Mouse (Mus musculus) liver, embryonic 12.5 days (tissue): ENCODE measurements around the gene Sptan1. TPM values are rescaled to one million over a fixed set of nuclear protein-coding genes. Genes with fewer than 3 reads are reported as not detected.
"Not testable (repeated sequence)": the region's sequence is repeated elsewhere in the genome, so short reads cannot be mapped to it uniquely, and the experiment has no call there.

Source experiments
- ATAC-seq: fragments of 200-750 bp; cut with Nextera tagmentation; 2 replicates; pipeline ENCODE4 v1.8.0; 2017; ENCODE audit warnings: moderate number of reproducible peaks, mild to moderate bottlenecking, moderate library complexity
- H3K27ac ChIP-seq: fragments of 300-500 bp; sonication (generic); 2 replicates; pipeline ENCODE4 v1.5.1; 2016; ENCODE audit warnings: mild to moderate bottlenecking
- H3K27me3 ChIP-seq: fragments of 300-500 bp; sonication (generic); replicated peaks from 2 replicates; pipeline ENCODE4 v1.6.1; 2016; ENCODE audit warnings: mild to moderate bottlenecking, moderate library complexity
- H3K36me3 ChIP-seq: fragments of 300-500 bp; sonication (generic); 2 replicates; pipeline ENCODE4 v1.6.1; 2016; ENCODE audit warnings: mild to moderate bottlenecking, moderate library complexity
- H3K4me1 ChIP-seq: fragments of 300-500 bp; sonication (generic); 2 replicates; pipeline ENCODE4 v1.6.1; 2016
- H3K4me2 ChIP-seq: fragments of 300-500 bp; sonication (generic); 2 replicates; pipeline ENCODE4 v1.6.1; 2016; ENCODE audit warnings: mild to moderate bottlenecking, moderate library complexity
- H3K4me3 ChIP-seq: fragments of 300-500 bp; sonication (generic); 2 replicates; pipeline ENCODE4 v1.5.1; 2016; ENCODE audit warnings: mild to moderate bottlenecking, moderate library complexity
- H3K9ac ChIP-seq: fragments of 300-500 bp; sonication (generic); 2 replicates; pipeline ENCODE4 v1.6.1; 2016; ENCODE audit warnings: mild to moderate bottlenecking, moderate library complexity
- H3K9me3 ChIP-seq: fragments of 300-500 bp; sonication (generic); replicated peaks from 2 replicates; pipeline ENCODE4 v1.6.1; 2016; ENCODE audit warnings: mild to moderate bottlenecking, moderate library complexity
- WGBS: fragments of 180-500 bp; shearing (Covaris S2); methylation state at CpG from one replicate; pipeline ENCODE4 v1.1.7; 2016; ENCODE audit not compliant: insufficient replicate concordance; 5-methylcytosine and 5-hydroxymethylcytosine counted together
- polyA plus RNA-seq: library from polyadenylated mRNA; unstranded; fragments of >200 nt; fragmentation: Nextera tagmentation; extraction: Ambion mirVana; gene quantifications from 2 replicates; pipeline ENCODE4 v1.2.1, GENCODE M21; 2016

The Sptan1 gene
- polyA plus RNA-seq, 1 experiment from 2014 or later = 19.0 TPM

DNA sequence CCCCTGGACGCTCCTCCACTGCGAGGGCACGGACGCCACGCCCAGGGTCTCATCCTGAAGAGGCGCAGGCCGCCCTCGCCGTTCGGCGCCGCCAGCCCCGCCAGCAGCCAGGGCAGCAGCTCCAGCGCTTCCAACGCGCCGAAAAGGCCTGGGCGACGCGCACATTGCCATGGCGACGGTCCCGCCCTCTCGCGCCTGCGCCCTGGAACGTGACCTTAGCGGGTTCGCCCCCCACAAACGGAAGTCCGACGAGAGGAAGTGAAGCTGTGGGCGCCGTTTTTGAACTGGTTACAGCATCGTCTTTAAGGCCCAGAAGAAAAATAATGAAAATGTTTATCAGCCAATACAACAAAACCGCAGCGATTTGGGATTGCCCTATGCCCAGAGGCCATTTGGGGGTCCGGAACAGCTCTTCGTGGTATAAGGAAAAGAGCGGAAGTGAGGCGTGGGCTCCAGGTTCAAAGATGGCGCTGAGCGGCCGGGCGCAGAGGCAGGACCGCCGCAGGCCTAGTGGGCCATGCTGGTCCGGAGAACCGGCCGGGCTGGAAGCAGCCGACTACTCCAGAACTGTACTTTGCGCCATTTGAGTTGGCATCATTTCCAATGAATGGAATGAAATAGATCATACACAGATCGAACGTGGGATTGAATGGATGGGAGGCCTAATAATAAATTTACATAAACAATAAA is 83.5 kb downstream of the Sptan1 start, which contains the start of gene Wdr34:
Gene Wdr34, minus strand, starts transcription at position 183 of the 690 bp plus-strand sequence.
- H3K27ac ChIP-seq = peak within 1 kb of the TSS; percentile 86
- under 1% methylated on average over 54 of the region's 54 CpGs for WGBS
- peaks cover 26% of the 10 kb centered on the region for H3K4me1 ChIP-seq
- no peaks in the 10 kb centered on the region for H3K9me3 ChIP-seq
- no peaks in the 10 kb centered on the region for H3K27me3 ChIP-seq
- ATAC-seq = peak; percentile 96
- peak within 1 kb of the TSS; percentile 65 for H3K4me3 ChIP-seq
- peaks cover 3% of the 10 kb centered on the region; the same call in 1 of the 2 replicates for H3K36me3 ChIP-seq
- H3K4me2 ChIP-seq = peak within 1 kb of the TSS; percentile 76
- H3K9ac ChIP-seq = peak within 1 kb of the TSS; percentile 72

DNA sequence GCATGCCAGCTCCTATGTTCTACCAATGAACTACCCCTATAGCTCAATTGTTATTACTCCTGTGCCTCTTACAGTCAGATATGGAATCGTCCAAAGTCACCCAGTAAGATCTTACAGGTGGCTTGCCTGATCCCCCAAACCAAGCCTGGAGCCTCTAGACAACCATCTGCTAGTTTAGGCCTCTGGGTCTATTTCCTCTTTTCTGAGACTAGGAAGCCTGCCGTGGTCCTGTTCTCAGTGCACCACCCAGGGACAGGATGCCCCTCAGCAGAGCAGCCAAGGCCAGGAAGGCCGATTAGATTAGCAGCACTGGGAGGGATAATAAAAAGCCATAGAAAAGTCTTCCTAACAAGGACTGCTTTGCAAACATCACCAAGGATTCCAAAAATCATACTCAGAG is 84.5 kb downstream of the Sptan1 start:
- no peak for ATAC-seq
- WGBS = 29% methylated on average over 3 of the region's 3 CpGs
- no peaks in the 10 kb centered on the region for H3K9me3 ChIP-seq
- H3K4me2 ChIP-seq = peak overlapping the region; percentile 76
- peaks cover 26% of the 10 kb centered on the region for H3K4me1 ChIP-seq
- peaks cover 3% of the 10 kb centered on the region; the same call in 1 of the 2 replicates for H3K36me3 ChIP-seq
- H3K27me3 ChIP-seq = no peaks in the 10 kb centered on the region
- H3K27ac ChIP-seq = peak overlapping the region; percentile 86
- no peak overlapping the region; the same call in 1 of the 2 replicates for H3K9ac ChIP-seq
- no peak overlapping the region for H3K4me3 ChIP-seq

DNA sequence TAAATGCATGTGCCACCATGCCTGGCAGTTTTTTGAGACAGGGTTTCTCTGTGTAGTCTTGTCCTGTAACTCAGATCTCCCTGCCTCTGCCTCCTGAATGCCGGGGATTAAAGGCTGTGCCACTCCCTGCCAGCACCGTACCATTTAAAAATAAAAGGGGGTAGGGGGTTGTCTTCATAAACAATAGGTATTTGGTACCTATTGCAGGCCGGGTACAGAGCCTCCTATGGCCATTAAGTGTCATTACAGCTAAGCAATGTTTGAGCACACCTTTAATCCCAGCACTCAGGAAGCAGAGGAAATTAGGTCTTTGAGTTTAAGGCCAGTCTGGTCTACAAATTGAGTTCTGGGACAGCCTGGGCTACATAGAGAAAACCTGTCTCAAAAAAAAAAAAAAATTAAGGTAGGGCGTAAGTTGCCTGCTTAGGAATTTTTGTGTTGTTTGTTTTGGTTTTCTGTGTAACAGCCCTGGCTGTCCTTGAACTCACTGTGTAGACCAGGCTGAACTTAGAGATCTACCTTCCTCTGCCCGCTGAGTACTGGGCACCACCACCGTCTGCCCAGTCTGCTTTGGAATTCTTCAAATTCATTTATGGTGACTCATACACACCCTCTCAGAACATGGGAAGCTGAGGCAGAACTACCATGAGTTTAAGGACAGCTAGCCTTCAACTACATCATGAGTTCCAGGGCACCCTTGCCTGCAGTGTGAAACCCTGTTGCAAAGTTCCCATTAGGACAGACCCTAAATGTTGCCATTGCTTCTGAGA is 86.8 kb downstream of the Sptan1 start:
- H3K4me2 ChIP-seq = no peak overlapping the region
- no peak overlapping the region for H3K27ac ChIP-seq
- ATAC-seq = no peak
- H3K9me3 ChIP-seq = no peaks in the 10 kb centered on the region
- H3K4me3 ChIP-seq = no peak overlapping the region
- peaks cover 32% of the 10 kb centered on the region for H3K4me1 ChIP-seq
- WGBS = 35% methylated on average over 6 of the region's 6 CpGs
- no peaks in the 10 kb centered on the region for H3K36me3 ChIP-seq
- H3K27me3 ChIP-seq = no peaks in the 10 kb centered on the region
- H3K9ac ChIP-seq = no peak overlapping the region

DNA sequence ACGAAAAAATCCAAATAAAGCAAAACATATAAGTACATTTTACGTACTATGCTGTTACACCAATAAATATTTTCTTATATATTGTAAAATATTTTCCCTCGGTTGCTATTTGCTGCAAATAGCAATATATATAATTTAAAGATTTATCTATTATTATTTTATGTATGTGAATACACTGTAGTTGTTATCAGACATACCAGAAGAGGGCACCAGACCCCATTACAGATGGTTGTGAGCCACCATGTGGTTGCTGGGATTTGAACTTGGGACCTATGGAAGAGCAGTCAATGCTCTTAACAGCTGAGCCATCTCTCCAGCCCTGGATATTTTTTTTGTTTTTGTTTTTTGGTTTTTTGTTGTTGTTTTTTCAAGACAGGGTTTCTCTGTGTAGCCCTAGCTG is 90.0 kb downstream of the Sptan1 start:
- not testable (repeated sequence) for H3K27me3 ChIP-seq, ATAC-seq, H3K4me3 ChIP-seq, H3K27ac ChIP-seq, H3K9ac ChIP-seq, H3K4me2 ChIP-seq, H3K36me3 ChIP-seq, H3K9me3 ChIP-seq
- WGBS = 78% methylated on average over 3 of the region's 3 CpGs
- peaks cover 13% of the 10 kb centered on the region for H3K4me1 ChIP-seq

DNA sequence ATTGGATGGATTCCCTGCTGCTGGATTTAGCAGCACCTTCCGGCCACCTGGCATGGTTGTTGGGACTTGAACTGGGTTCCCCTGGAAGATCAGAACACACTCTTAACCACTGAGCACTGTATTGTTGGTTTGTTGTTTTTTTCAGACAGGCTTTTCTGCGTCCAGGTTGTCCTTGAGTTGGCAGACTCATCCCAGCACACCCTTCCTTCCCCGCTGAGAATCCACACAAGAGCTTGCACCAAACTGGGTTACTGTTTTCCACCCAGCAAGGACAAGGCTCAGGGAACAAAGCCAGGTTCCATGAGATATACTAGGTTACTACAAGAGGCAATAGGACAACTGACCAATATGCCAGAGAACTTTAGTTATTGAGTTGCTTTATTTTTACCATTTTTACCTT is 91.4 kb downstream of the Sptan1 start:
- WGBS = 71% methylated on average over 3 of the region's 3 CpGs
- Histone ChIP-seq H3K4me3 (no peak overlapping the region), H3K9me3 (no peaks in the 10 kb centered on the region), H3K4me2 (no peak overlapping the region), H3K9ac (no peak overlapping the region), H3K4me1 (peaks cover 24% of the 10 kb centered on the region), H3K36me3 (no peaks in the 10 kb centered on the region), H3K27me3 (no peaks in the 10 kb centered on the region), H3K27ac (no peak overlapping the region)
- ATAC-seq = no peak

DNA sequence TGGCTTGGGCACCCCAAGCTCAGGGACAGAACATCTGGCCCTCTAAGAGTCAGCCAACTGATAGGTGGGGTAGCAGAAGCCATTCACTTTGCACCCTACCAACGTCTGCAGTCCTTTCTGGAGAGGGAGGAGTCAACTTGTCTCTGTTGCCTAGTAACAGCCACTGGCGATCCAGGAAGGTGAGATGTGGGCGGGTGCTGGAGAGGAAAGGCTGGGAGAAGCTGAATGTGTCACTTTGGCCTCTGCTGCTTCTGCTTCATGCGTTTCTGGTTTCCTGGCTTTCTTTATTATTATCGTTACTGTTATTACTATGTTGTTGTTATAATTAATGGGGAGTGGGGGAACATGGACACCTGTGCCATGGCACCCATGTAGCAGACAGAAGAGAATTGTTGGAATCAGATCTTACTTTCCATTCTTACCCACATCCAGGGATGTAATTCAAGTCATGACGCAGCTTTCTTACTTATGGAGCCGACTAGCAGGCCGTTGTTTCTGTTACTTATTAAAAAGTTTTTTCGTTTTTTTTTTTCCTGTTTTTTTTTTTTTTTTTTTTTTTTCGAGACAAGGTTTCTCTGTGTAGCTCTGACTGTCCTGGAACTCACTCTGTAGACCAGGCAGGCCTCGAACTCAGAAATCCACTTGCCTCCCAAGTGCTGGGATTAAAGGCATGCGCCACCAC is 92.0 kb downstream of the Sptan1 start, which contains the start of gene Set:
Gene Set, plus strand, starts transcription at position 156 of the 682 bp plus-strand sequence.
- peak; percentile 59 for ATAC-seq
- H3K36me3 ChIP-seq = no peaks in the 10 kb centered on the region
- no peaks in the 10 kb centered on the region for H3K9me3 ChIP-seq
- no peaks in the 10 kb centered on the region for H3K27me3 ChIP-seq
- no peak within 1 kb of the TSS for H3K4me2 ChIP-seq
- 42% methylated on average over 11 of the region's 12 CpGs for WGBS
- H3K4me3 ChIP-seq = no peak within 1 kb of the TSS
- no peak within 1 kb of the TSS for H3K9ac ChIP-seq
- no peak within 1 kb of the TSS for H3K27ac ChIP-seq
- H3K4me1 ChIP-seq = peaks cover 29% of the 10 kb centered on the region

DNA sequence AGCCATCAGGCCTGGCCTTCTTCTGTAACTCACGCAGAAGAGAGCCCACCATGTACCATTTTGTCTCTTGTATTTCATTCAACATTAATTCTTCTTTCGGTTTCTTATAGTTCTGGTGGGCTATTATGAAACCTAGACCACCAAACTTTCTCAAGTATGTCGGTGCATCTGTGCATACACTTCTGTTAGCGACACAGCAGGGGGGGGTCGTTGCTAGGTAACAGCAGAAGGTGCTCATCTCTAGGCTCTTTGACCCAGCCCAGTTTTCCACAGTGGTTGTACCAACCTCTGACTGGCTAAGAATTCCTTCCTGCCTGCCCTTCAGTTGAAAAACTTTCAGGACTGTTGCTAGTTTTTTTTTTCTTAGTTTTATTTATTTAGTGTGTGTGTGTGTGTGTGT is 93.1 kb downstream of the Sptan1 start:
- Histone ChIP-seq H3K4me2 (no peak overlapping the region), H3K4me1 (peaks cover 39% of the 10 kb centered on the region), H3K9me3 (no peaks in the 10 kb centered on the region), H3K4me3 (no peak overlapping the region), H3K36me3 (no peaks in the 10 kb centered on the region; the same call in 1 of the 2 replicates), H3K27me3 (no peaks in the 10 kb centered on the region), H3K9ac (no peak overlapping the region), H3K27ac (no peak overlapping the region)
- ATAC-seq = no peak
- 64% methylated on average over 5 of the region's 5 CpGs for WGBS

DNA sequence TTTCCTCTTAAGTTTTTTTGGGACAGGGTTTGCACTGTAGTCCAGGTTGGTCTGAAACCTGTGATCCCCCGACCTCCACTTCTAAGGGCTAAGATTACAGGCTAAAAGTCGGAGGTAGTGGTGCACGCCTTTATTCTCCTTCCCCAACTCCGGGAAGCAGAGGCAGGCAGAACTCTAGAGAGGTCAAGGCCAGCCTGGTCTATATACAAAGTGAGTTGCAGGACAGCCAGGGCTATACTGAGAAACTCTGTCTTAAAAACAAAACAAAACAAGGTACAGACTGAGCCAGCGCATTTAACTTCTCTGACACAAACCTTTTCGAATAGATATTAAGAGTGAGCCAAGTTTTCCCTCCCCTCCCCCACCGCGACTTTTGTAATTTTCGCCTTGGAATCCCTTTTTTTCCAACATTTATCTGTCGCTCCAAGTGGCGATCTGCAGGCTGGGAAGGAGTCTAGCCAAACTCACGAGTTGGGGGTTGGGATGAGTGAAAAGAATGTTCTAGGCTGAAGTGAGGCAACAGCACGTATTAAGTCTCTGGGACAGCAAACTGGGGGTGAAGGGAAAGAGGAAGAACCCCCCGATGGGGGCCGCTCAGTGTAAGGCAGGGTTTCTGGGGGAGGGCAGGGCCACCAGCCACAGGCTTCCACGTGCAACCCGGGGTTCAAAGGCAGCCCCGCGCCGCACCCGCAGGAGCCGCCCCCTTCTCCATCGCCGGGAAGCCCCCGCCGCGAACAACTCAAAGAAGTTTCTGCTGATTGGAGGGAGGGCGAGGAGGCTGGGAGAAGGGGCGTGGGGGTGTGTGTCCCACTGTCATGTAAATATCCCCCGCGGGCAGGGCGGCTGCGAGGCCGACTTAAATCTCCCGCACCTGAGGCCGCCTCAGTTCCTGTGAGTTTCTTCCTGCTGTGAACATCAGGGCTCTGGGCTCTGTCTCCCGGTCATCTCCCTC is 96.1 kb downstream of the Sptan1 start:
- Histone ChIP-seq H3K9me3 (no peaks in the 10 kb centered on the region), H3K4me3 (peak overlapping the region; percentile 76), H3K27ac (peak overlapping the region; percentile 92), H3K36me3 (no peaks in the 10 kb centered on the region; the same call in 1 of the 2 replicates), H3K27me3 (no peaks in the 10 kb centered on the region), H3K4me2 (peak overlapping the region; percentile 97), H3K4me1 (peaks cover 63% of the 10 kb centered on the region), H3K9ac (peak overlapping the region; percentile 83)
- WGBS = 5% methylated on average over 37 of the region's 37 CpGs
- ATAC-seq = no peak

DNA sequence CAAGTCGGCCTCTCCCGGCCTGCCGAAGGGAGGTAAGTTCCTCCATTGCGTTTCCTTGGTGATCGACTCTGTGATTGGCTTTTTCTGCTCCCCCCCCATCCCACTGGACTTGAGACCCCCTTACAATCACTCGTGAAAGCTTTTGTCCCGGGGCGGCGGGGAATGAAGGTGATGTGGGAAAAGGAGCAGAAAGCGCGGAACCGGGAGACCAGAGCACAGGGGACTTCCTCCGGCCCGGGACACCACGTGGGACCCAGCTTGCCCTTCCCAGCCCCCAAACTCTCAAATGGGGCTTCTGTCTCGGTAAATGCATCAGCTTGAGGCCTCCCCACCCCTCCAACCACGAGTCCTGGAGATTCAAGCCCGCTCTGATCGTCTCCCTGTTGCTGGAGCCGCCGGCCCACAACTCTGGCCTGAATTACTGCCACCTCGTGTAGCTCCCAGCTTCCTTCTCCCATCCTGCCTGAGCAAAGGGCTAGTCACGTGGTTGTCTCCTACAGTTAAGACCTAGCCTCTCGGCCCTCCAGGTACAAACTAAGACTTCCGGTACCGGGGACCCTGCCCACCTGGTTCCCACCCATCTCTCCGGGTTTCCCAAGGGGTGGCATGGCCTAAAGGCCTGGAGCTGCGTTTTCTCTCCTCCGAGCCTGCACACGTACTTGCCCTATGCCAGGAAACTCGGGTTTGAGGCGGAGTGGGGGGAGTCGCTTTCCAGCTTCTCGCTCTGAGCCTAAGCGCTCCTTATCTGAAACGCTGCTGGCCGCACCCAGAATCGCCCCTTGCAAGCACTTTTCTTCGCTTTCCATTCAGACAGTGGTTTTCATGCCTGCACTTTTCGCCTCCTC is 97.1 kb downstream of the Sptan1 start:
- under 1% methylated on average over 40 of the region's 40 CpGs for WGBS
- peaks cover 57% of the 10 kb centered on the region for H3K4me1 ChIP-seq

DNA sequence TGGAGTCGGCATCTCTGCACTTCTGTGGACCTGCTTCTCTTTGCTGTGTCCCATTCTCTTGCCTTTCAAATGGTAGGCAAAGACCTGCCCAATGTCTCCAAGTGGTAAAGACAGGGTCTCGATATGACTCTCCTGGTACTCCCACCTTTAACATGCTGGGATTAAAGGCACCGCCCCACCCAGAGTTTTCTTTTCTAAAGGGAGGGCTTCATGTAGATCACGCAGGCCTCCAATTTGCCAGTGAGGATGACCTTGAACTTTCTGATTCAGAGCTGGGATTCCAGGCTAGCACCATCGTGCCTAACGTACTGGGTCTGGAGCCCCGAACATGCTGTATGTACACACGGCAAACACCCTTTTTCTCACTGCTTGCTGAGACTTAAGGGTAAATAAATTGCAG is 97.9 kb downstream of the Sptan1 start:
- peak overlapping the region; percentile 92 for H3K27ac ChIP-seq
- WGBS = 1% methylated on average over 8 of the region's 8 CpGs
- peaks cover 6% of the 10 kb centered on the region for H3K36me3 ChIP-seq
- peak overlapping the region; percentile 76 for H3K4me3 ChIP-seq
- no peak for ATAC-seq
- H3K27me3 ChIP-seq = no peaks in the 10 kb centered on the region
- no peaks in the 10 kb centered on the region for H3K9me3 ChIP-seq
- H3K4me1 ChIP-seq = peaks cover 64% of the 10 kb centered on the region
- peak overlapping the region; percentile 97 for H3K4me2 ChIP-seq
- H3K9ac ChIP-seq = peak overlapping the region; percentile 83

More for the DNA sequence above, 97.1 kb downstream of the Sptan1 start:
- Histone ChIP-seq H3K4me2 (peak overlapping the region; percentile 97), H3K9me3 (no peaks in the 10 kb centered on the region), H3K9ac (peak overlapping the region; percentile 83), H3K4me3 (peak overlapping the region; percentile 76), H3K36me3 (no peaks in the 10 kb centered on the region; the same call in 1 of the 2 replicates), H3K27me3 (no peaks in the 10 kb centered on the region), H3K27ac (peak overlapping the region; percentile 92)
- peak; percentile 33 for ATAC-seq
